Mouse (Mus musculus) small intestine, adult 2 months (tissue): ENCODE data around the gene 3110082J24Rik. TPM values are rescaled to one million over a fixed set of nuclear protein-coding genes. Genes with fewer than 3 reads are reported as not detected.

ENCODE experiments used
- H3K27ac ChIP-seq: fragments of 200-500 bp; 2 replicates; pipeline ENCODE4 v1.5.1; 2012; ENCODE audit warnings: low read depth, low read length, control low read depth, inconsistent platforms; ENCODE audit not compliant: insufficient read depth
- H3K27me3 ChIP-seq: fragments of 200-500 bp; 2 replicates; pipeline ENCODE4 v1.6.1; 2012; ENCODE audit warnings: mild to moderate bottlenecking, moderate library complexity, low read length, inconsistent platforms; ENCODE audit not compliant: control insufficient read depth, insufficient read depth
- H3K36me3 ChIP-seq: fragments of 200-500 bp; 2 replicates; pipeline ENCODE4 v1.6.1; 2012; ENCODE audit warnings: mild to moderate bottlenecking, low read length, control low read depth, inconsistent platforms; ENCODE audit not compliant: control insufficient read depth, insufficient read depth
- H3K4me1 ChIP-seq: fragments of 200-500 bp; 2 replicates; pipeline ENCODE4 v1.6.1; 2012; ENCODE audit warnings: low read length, inconsistent platforms, mixed read lengths; ENCODE audit not compliant: control insufficient read depth, insufficient read depth, insufficient read length
- H3K4me3 ChIP-seq: fragments of 200-500 bp; 2 replicates; pipeline ENCODE4 v1.5.1; 2012; ENCODE audit warnings: low read depth, mild to moderate bottlenecking, control low read depth, inconsistent platforms, low read length, moderate library complexity
- CTCF ChIP-seq: fragments of 200-500 bp; IDR thresholded peaks from 2 replicates; pipeline ENCODE4 v1.5.1; 2012; ENCODE audit warnings: low read depth, mild to moderate bottlenecking, control low read depth, inconsistent platforms, low read length, moderate library complexity, mixed read lengths; ENCODE audit not compliant: insufficient replicate concordance, insufficient read length; ENCODE audit errors: extremely low read depth
- POLR2A ChIP-seq: fragments of 200-500 bp; IDR thresholded peaks from 2 replicates; pipeline ENCODE4 v1.6.1; 2012; ENCODE audit warnings: low read depth, mild to moderate bottlenecking, control low read depth, inconsistent platforms, low read length, moderate library complexity
- WGBS: fragments of 180-500 bp; shearing (Covaris S2); methylation state at CpG from one replicate; pipeline ENCODE4 v1.1.7; 2018; 5-methylcytosine and 5-hydroxymethylcytosine counted together
- polyA plus RNA-seq: library from polyadenylated mRNA; depleted of rRNA; stranded (reverse); fragments of >200 nt; gene quantifications from 2 replicates; pipeline ENCODE4 v1.2.3, GENCODE M21; 2012

3110082J24Rik gene
- polyA plus RNA-seq, 1 experiment, result not detected

- 73% methylated on average over 2 of the region's 2 CpGs for WGBS
- H3K36me3 ChIP-seq, result no peaks in the 10 kb centered on the region
- TF ChIP-seq CTCF, result no peak
- peaks cover 6% of the 10 kb centered on the region for H3K4me1 ChIP-seq
- no peak overlapping the region for H3K4me3 ChIP-seq
- H3K27me3 ChIP-seq, result peaks cover 34% of the 10 kb centered on the region
- no peak overlapping the region for H3K27ac ChIP-seq
These were observed 4.0 kb upstream of the 3110082J24Rik start for GRCm38 (mm10) chr5:30109899-30110298.

- Histone ChIP-seq H3K36me3 (no peaks in the 10 kb centered on the region), H3K4me3 (no peak overlapping the region), H3K4me1 (no peaks in the 10 kb centered on the region; the same call in 1 of the 2 replicates), H3K27me3 (peaks cover 24% of the 10 kb centered on the region), H3K27ac (no peak overlapping the region)
- WGBS, result 93% methylated on average over 6 of the region's 6 CpGs
- TF ChIP-seq CTCF (no peak), POLR2A (no peak)
These were observed 2.3 kb upstream of the 3110082J24Rik start for GRCm38 (mm10) chr5:30108233-30108632.

DNA sequence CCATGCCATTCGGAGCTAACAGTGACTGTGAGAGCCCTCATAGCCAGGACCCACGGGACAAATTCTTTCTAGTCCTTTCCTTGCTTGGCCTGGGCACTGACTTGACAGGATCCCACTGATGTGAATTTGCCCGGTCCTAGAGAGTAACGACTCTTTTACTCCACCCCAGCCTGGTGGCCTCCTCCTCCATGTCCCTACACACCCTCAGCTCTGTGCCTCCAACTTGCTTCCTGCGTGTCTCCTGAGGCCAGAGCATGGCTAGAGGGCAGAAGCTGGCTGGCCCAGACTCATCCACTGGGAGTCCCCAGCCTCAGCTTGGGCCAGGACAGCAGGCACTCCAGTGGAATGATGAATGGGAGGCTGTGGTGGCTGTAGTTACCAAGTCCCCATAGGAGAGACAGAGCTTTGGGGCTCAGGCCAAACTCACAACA lies 1.7 kb upstream of the 3110082J24Rik start:
- no peak overlapping the region for H3K4me3 ChIP-seq
- peaks cover 24% of the 10 kb centered on the region for H3K27me3 ChIP-seq
- 42% methylated on average over 5 of the region's 5 CpGs for WGBS

GRCm38 (mm10) chr5:30107186-30107585 lies 1.3 kb upstream of the 3110082J24Rik start:
- Histone ChIP-seq H3K36me3 (no peaks in the 10 kb centered on the region), H3K4me3 (no peak overlapping the region), H3K27me3 (peaks cover 24% of the 10 kb centered on the region), H3K27ac (no peak overlapping the region), H3K4me1 (no peaks in the 10 kb centered on the region; the same call in 1 of the 2 replicates)
- WGBS, result 68% methylated on average over 7 of the region's 7 CpGs
- TF ChIP-seq POLR2A, result no peak
- no peak for TF ChIP-seq CTCF

More for the DNA sequence above, 1.7 kb upstream of the 3110082J24Rik start:
- Histone ChIP-seq H3K36me3 (no peaks in the 10 kb centered on the region), H3K4me1 (no peaks in the 10 kb centered on the region; the same call in 1 of the 2 replicates), H3K27ac (no peak overlapping the region)
- TF ChIP-seq POLR2A (no peak), CTCF (no peak)

GRCm38 (mm10) chr5:30106756-30107155 lies 870 bp upstream of the 3110082J24Rik start:
- 75% methylated on average over 2 of the region's 2 CpGs for WGBS

DNA sequence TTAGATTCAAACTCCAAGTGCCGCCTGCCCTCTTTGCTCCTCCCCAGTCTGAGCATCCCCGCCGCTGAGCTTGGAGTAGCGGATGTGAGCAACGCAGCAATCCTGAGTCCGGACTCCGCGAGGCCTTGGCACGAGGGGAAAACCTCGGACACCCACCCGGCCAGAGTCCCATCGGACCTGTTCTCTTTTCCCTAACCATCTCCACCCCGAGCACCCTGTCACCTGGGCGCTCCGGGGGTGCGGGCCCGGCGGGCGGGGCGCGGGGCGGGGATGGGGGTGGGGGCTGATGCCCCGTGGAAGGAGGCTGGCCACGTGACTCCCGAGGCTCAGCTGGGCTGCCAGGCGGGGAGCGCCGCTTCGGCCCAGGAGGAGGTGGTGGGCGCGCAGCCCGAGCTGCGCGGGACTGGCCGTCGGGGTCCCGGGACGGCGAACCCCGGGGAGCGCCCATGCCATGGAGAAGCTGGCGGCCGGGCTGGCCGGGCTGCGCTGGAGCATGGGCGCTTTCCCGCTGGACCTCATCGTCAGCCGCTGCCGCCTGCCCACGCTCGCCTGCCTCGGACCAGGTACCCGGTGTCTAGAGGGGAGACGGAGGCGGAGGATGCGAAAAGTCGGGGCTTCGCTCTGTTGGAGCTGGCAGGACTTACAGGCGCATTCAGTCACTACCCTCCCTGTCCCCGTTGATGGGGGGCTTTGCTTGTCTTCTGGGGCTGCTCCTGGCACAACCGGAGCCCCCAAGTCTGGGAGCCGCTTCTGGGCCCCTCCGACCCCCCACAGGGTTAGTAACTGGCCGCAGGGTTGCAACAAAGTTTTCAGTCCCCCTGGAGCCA lies 832 bp downstream of the 3110082J24Rik start, which contains the start of gene Garem2:
Garem2 (plus strand) TSS at position 321 of the 827 bp plus-strand sequence.
- Histone ChIP-seq H3K36me3 (no peaks in the 10 kb centered on the region), H3K27ac (no peak within 1 kb of the TSS), H3K27me3 (peaks cover 24% of the 10 kb centered on the region), H3K4me3 (peak within 1 kb of the TSS; percentile 36), H3K4me1 (no peaks in the 10 kb centered on the region; the same call in 1 of the 2 replicates)
- TF ChIP-seq CTCF (no peak), POLR2A (no peak)
- WGBS, result 2% methylated on average over 63 of the region's 65 CpGs

More at GRCm38 (mm10) chr5:30106756-30107155, 870 bp upstream of the 3110082J24Rik start:
- TF ChIP-seq POLR2A, result no peak
- no peak for TF ChIP-seq CTCF
- Histone ChIP-seq H3K27me3 (peaks cover 24% of the 10 kb centered on the region), H3K27ac (no peak overlapping the region), H3K36me3 (no peaks in the 10 kb centered on the region), H3K4me3 (no peak overlapping the region), H3K4me1 (no peaks in the 10 kb centered on the region; the same call in 1 of the 2 replicates)

DNA sequence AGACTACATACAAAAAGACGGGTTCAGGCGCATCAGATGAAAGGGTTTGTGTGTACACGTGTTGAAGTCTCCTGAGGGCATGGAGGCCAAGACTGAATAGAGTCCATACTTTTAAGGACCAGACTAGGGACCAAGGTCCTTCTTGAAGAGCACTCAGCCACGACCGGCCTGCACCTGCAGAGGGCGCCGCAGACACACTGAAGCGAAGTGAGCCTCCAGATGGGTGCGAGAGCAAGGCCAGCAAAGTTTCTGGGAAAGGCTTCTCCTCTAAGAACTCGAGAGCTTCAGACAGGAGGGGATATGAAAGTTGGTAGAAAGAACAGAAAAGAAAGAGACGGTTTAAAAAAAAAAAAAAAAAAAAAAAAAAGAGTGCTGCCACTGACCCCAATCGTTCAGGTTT lies 1.5 kb downstream of the 3110082J24Rik start:
- Histone ChIP-seq H3K27me3 (peaks cover 24% of the 10 kb centered on the region), H3K36me3 (no peaks in the 10 kb centered on the region), H3K27ac (no peak overlapping the region), H3K4me1 (no peaks in the 10 kb centered on the region; the same call in 1 of the 2 replicates), H3K4me3 (no peak overlapping the region)
- TF ChIP-seq POLR2A (no peak), CTCF (peak; percentile 61)
- WGBS, result 8% methylated on average over 12 of the region's 12 CpGs
